Mouse (Mus musculus): ENCODE results near the gene Traf2. TPM values are rescaled to one million over a fixed set of nuclear protein-coding genes. Genes with fewer than 3 reads are reported as not detected.
"Not testable (repeated sequence)": the region's sequence is repeated elsewhere in the genome, so short reads cannot be mapped to it uniquely, and the experiment has no call there.

The Traf2 gene
- polyA plus RNA-seq, 1 experiment from 2014 or later, result 21.2 TPM

GRCm38 (mm10) chr2:25555479-25555878 lies 8.7 kb upstream of the Traf2 start:
- ATAC-seq (ENCODE audit: low FRiP score); H3K4me2 ChIP-seq; H3K4me3 ChIP-seq; H3K27ac ChIP-seq; H3K9me3 ChIP-seq; H3K36me3 ChIP-seq; H3K27me3 ChIP-seq; H3K9ac ChIP-seq: not testable (repeated sequence)
- WGBS, result 62% methylated on average over 2 of the region's 2 CpGs
- H3K4me1 ChIP-seq (replicated peaks), result peaks cover 28% of the 10 kb centered on the region

GRCm38 (mm10) chr2:25553171-25553786 lies 6.5 kb upstream of the Traf2 start:
- H3K27ac ChIP-seq; H3K9me3 ChIP-seq; ATAC-seq (ENCODE audit: low FRiP score); H3K4me2 ChIP-seq; H3K36me3 ChIP-seq; H3K9ac ChIP-seq; H3K27me3 ChIP-seq; H3K4me3 ChIP-seq: not testable (repeated sequence)
- H3K4me1 ChIP-seq (replicated peaks), result peaks cover 14% of the 10 kb centered on the region
- 92% methylated on average over 4 of the region's 4 CpGs for WGBS

DNA sequence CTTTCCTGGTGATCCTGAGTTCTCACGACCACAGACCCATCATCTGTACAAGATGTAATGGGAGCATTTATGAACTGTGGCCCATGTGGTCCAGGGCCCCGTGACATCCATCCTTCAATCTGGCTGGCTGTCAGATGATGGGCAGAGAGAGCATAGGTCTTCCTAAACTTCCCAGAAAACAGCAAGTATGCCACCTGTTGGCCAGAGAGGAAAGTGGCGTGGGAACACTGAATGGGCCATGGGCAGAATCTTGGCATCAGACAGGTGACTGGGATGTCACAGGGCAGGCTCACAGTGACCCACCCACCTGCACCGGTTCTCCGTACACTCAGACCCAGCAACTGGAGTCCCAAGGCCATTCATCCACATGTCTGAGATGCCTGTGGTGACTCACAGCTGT lies 4.4 kb upstream of the Traf2 start:
- H3K27ac ChIP-seq, result no peak overlapping the region
- H3K36me3 ChIP-seq, result no peaks in the 10 kb centered on the region
- ATAC-seq (ENCODE audit: low FRiP score), result no peak
- H3K4me3 ChIP-seq, result no peak overlapping the region
- H3K9ac ChIP-seq, result no peak overlapping the region
- peaks cover 5% of the 10 kb centered on the region for H3K4me1 ChIP-seq (replicated peaks)
- H3K27me3 ChIP-seq, result no peaks in the 10 kb centered on the region
- H3K9me3 ChIP-seq, result no peaks in the 10 kb centered on the region
- H3K4me2 ChIP-seq, result no peak overlapping the region
- 42% methylated on average over 5 of the region's 5 CpGs for WGBS

DNA sequence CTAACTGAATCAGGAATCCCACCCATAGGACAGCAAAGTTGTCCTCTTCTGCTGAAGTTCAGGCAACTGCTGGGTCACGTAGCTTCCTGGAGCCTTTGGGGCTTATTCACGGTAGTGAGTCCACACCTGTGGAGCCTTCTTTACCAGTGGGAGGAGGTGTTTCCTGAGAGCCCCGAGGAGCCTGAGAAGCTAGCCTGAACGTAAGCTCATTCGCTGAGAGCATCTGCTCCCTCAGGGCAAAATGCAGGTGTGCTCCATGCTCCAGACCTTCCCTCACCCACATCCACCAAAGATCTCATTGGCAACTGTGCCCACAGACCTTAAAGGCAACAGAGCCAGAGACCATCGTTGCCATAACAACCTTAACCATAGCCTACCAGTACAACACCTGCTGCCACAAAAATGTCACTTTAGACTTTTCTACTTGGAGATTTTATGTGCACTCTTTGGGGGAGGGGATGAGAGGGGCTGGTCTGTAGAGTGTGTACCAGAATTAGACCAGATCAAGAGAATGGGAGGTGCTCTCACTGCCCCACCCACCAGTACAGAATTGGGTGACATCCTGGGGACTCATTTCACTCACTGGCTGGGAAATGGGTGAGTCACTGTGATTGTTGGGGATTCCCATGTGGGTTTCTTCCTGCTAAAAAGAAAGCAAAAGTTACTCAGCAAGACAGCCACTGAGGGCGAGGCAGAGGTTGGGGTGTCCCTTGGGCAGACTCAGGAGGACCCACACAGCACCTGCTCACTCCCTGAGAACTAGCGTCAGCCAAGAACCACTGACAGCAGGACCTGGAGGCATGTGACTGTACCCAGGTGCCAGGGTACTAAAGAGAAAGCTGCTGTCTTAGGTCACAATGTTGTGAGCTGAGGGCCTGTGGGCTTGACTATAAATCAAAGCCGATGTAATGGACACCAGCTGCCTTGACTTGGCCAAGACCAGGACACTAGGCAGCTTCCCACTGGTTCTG lies 2.6 kb upstream of the Traf2 start:
- Histone ChIP-seq H3K9ac (no peak overlapping the region), H3K4me2 (no peak overlapping the region), H3K4me3 (no peak overlapping the region), H3K36me3 (no peaks in the 10 kb centered on the region), H3K27me3 (no peaks in the 10 kb centered on the region), H3K27ac (no peak overlapping the region), H3K9me3 (no peaks in the 10 kb centered on the region), H3K4me1 (replicated peaks) (peaks cover 21% of the 10 kb centered on the region)
- ATAC-seq (ENCODE audit: low FRiP score), result no peak
- 76% methylated on average over 9 of the region's 9 CpGs for WGBS

- Histone ChIP-seq H3K27me3 (no peaks in the 10 kb centered on the region), H3K4me2 (peak overlapping the region; percentile 80), H3K4me3 (peak overlapping the region; percentile 63), H3K27ac (peak overlapping the region; percentile 52; the same call in 1 of the 2 replicates), H3K9ac (peak overlapping the region; percentile 80), H3K9me3 (no peaks in the 10 kb centered on the region), H3K4me1 (replicated peaks) (peaks cover 27% of the 10 kb centered on the region), H3K36me3 (no peaks in the 10 kb centered on the region)
- peak; percentile 57 for ATAC-seq (ENCODE audit: low FRiP score)
- 9% methylated on average over 42 of the region's 43 CpGs for WGBS
Observed at GRCm38 (mm10) chr2:25545996-25546810, 537 bp downstream of the Traf2 start.

DNA sequence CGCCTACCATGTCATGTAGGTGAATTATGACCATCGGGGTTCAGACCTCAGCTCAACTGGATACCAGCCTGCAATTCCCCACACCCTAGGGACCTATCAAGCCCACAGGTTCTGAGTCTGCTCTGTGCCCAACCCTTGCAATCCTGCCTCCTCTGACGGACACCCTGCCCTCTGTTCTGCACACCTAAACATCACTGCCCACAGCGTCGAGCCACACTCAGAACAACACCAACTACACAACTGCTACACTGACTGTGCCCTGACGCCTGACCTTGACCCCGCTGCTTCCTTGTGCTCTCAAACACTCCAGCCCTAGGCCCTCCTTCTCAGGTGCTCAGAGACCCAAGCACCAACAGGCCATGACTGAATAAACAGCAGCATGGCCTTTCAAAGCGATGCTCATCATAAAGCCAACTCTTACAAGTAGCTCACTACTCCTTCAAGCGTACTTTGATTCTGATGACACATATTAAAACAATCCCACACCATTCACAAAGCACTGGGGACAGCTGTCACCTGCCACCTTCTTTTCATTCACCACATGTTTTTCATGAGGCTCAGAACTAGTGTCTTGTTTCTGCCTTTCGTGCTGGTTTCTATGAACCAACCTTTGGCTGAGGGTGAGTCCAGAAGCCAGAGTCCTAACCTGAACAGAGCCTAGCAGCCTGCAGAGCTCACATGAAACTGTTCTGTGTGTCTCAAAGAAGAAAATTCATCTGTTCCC lies 4.9 kb downstream of the Traf2 start:
- Histone ChIP-seq H3K9me3 (no peaks in the 10 kb centered on the region), H3K27ac (no peak overlapping the region), H3K4me1 (replicated peaks) (peaks cover 24% of the 10 kb centered on the region), H3K4me3 (no peak overlapping the region), H3K9ac (0 out of 2 replicates have a peak overlapping the region, but pooled peaks have one; percentile 9), H3K36me3 (peaks cover 12% of the 10 kb centered on the region), H3K27me3 (no peaks in the 10 kb centered on the region), H3K4me2 (no peak overlapping the region)
- 86% methylated on average over 10 of the region's 10 CpGs for WGBS
- ATAC-seq (ENCODE audit: low FRiP score), result no peak

- Histone ChIP-seq H3K4me2 (no peak overlapping the region), H3K4me3 (no peak overlapping the region), H3K9me3 (no peaks in the 10 kb centered on the region), H3K36me3 (peaks cover 24% of the 10 kb centered on the region), H3K4me1 (replicated peaks) (peaks cover 17% of the 10 kb centered on the region), H3K9ac (no peak overlapping the region), H3K27me3 (no peaks in the 10 kb centered on the region), H3K27ac (no peak overlapping the region)
- no peak for ATAC-seq (ENCODE audit: low FRiP score)
- 94% methylated on average over 4 of the region's 4 CpGs for WGBS
Observed at GRCm38 (mm10) chr2:25540541-25540948, 6.2 kb downstream of the Traf2 start.

GRCm38 (mm10) chr2:25536531-25536930 lies 10.2 kb downstream of the Traf2 start:
- H3K27me3 ChIP-seq, result no peaks in the 10 kb centered on the region
- H3K27ac ChIP-seq, result no peak overlapping the region
- peaks cover 37% of the 10 kb centered on the region for H3K36me3 ChIP-seq
- H3K9ac ChIP-seq, result no peak overlapping the region
- no peak overlapping the region for H3K4me3 ChIP-seq
- H3K4me2 ChIP-seq, result no peak overlapping the region
- no peaks in the 10 kb centered on the region for H3K4me1 ChIP-seq (replicated peaks)
- H3K9me3 ChIP-seq, result no peaks in the 10 kb centered on the region
- 92% methylated on average over 8 of the region's 8 CpGs for WGBS
- no peak for ATAC-seq (ENCODE audit: low FRiP score)

GRCm38 (mm10) chr2:25534866-25535182 lies 11.9 kb downstream of the Traf2 start:
- Histone ChIP-seq H3K27ac (no peak overlapping the region), H3K4me2 (no peak overlapping the region), H3K36me3 (peaks cover 46% of the 10 kb centered on the region), H3K4me3 (no peak overlapping the region), H3K4me1 (replicated peaks) (no peaks in the 10 kb centered on the region), H3K9me3 (no peaks in the 10 kb centered on the region), H3K9ac (no peak overlapping the region), H3K27me3 (no peaks in the 10 kb centered on the region)
- no peak for ATAC-seq (ENCODE audit: low FRiP score)
- 100% methylated on average over 2 of the region's 2 CpGs for WGBS

DNA sequence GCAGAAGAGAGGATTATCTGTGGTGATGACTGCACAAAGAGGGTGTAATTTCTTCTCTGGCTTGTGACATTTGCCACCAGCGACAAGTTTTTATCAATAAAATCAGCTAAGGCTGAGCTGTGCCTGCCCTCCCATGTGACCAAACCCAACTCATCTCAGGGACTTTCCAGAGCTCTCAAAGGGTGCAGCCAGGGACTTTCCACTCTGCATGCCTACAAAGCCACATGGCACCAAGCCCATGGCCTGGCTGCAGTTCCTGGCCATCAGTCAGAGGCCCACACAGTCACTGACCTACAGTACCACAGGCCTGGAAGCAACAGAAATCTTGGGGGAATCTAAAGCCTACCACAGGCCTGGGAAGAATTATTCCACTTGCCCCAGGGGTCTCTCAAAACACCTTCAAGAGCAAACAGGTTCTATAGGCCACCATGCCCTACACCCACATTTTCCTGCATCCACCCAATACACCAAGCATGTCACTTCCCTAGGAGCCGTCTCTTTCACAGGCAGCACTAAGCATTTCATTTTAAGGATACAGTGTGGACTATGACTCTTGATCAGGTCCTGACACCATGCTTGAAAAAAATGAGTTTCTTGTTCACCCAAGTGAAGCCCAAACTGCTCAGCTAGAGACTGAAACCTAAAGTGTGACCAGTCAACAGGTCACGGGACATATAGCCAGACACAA lies 12.4 kb downstream of the Traf2 start:
- H3K27me3 ChIP-seq, result no peaks in the 10 kb centered on the region
- 89% methylated on average over 3 of the region's 3 CpGs for WGBS
- H3K4me2 ChIP-seq, result no peak overlapping the region
- peaks cover 51% of the 10 kb centered on the region for H3K36me3 ChIP-seq
- no peaks in the 10 kb centered on the region for H3K4me1 ChIP-seq (replicated peaks)
- no peak for ATAC-seq (ENCODE audit: low FRiP score)
- no peak overlapping the region for H3K4me3 ChIP-seq
- no peak overlapping the region for H3K27ac ChIP-seq
- 0 out of 2 replicates have a peak overlapping the region, but pooled peaks have one; percentile 8 for H3K9ac ChIP-seq
- no peaks in the 10 kb centered on the region for H3K9me3 ChIP-seq

DNA sequence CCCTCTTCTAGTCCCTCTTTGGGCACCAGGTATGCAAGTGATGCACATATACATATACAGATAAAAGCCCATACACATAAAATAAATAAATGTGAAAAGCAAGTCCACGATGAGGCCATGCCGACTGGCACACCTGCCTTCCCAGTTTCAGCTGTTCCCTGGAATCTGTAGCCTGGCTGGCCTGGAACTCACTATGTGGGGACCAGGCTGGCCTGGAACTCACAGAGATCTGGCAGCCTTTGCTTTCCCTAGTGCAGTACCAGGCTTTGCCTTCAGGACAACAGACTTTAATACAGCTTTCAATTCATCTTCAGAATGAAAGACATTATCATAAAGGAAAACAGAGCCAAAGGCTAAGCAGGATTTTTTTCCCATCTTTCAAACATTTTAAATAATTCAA lies 13.0 kb downstream of the Traf2 start:
- H3K4me2 ChIP-seq, result no peak overlapping the region
- no peaks in the 10 kb centered on the region for H3K27me3 ChIP-seq
- H3K27ac ChIP-seq, result no peak overlapping the region
- no peaks in the 10 kb centered on the region for H3K9me3 ChIP-seq
- no peak for ATAC-seq (ENCODE audit: low FRiP score)
- H3K36me3 ChIP-seq, result peaks cover 57% of the 10 kb centered on the region
- H3K4me3 ChIP-seq, result no peak overlapping the region
- no peak overlapping the region for H3K9ac ChIP-seq
- H3K4me1 ChIP-seq (replicated peaks), result no peaks in the 10 kb centered on the region
- WGBS, result 91% methylated on average over 2 of the region's 2 CpGs
